In the genomic region with DNA sequence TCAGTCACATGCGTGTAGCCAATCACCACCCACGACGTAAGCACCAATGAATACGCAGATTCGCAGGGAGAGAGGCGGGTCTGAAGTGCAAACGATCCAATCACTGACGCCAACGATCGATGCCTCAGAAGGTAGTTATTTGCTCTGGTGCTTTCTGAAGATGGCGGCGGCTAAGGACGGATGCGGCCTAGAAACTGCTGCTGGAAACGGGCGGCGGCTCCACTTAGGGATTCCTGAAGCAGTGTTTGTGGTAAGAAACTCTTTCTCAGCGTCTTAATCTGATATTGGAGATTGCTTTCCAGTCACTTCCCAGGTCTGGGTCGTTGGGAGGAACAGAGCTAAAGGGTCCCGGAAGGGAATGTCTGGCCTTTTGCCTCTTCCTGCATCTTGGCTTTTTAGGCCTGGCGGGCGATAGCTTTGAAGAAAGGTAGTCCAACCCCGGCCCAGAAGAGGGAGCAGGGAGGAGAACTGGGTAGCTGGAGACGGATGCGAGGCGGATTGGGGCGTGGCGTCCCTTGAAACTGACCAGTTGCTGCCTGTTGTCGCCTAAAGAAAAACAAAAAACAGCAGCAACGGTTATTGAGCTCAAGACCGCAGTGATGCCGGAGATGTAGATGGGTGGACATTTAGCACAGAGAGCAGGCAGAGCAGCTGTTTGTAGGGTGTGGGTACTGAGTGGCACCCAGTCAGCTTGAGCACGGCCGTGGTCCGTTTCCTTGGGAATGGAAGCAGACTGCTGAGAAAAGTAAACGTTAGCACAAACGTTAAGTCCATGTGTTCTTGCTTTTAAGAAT, we compare ENCODE assay signal across 8 mouse cellular contexts. TPM values are rescaled to one million over a fixed set of nuclear protein-coding genes. Genes with fewer than 3 reads are reported as not detected.
DNase-seq lines count a peak whose midpoint lies in the region; ATAC-seq lines count a peak whose summit lies in the region.

A gene (plus strand): TSS at position 121 of the 794 bp plus-strand sequence.

- DNase-seq in CD4-positive, CD25-positive, alpha-beta regulatory T cell, adult 2 months (ENCODE audit: low read depth, low spot score), result peak; percentile 93
- peak; percentile 26 for DNase-seq in fat pad, adult 2 months (ENCODE audit: extremely low read depth, low read depth, low spot score)
- DNase-seq in kidney, postnatal 10 days, result peak; percentile 90
- DNase-seq in natural killer cell, adult 2 months (ENCODE audit: low spot score in 2 of 2), result peak; percentile 81 to 85

- H3K9me3 ChIP-seq in heart, embryonic 13.5 days, result no peaks in the 10 kb centered on the region
- no peaks in the 10 kb centered on the region for H3K9me3 ChIP-seq in liver, embryonic 12.5 days (replicated peaks)
- H3K9me3 ChIP-seq in stomach, embryonic 15.5 days, result no peaks in the 10 kb centered on the region

- WGBS in heart, embryonic 13.5 days, result 11% methylated on average over 37 of the region's 37 CpGs
- 7% methylated on average over 37 of the region's 37 CpGs for WGBS in liver, embryonic 12.5 days (ENCODE audit: insufficient replicate concordance)
- WGBS in stomach, embryonic 15.5 days, result 12% methylated on average over 37 of the region's 37 CpGs

- peak within 1 kb of the TSS; percentile 74 for H3K4me3 ChIP-seq in brown adipose tissue, adult 24 weeks (ENCODE audit: insufficient read depth, low read depth, low read length)
- peak within 1 kb of the TSS; percentile 57 for H3K4me3 ChIP-seq in heart, embryonic 13.5 days
- peak within 1 kb of the TSS; percentile 68 for H3K4me3 ChIP-seq in liver, embryonic 12.5 days
- peak within 1 kb of the TSS; percentile 54 for H3K4me3 ChIP-seq in stomach, embryonic 15.5 days (replicated peaks)

- H3K36me3 ChIP-seq in heart, embryonic 13.5 days, result no peaks in the 10 kb centered on the region
- H3K36me3 ChIP-seq in liver, embryonic 12.5 days, result no peaks in the 10 kb centered on the region; the same call in 1 of the 2 replicates
- H3K36me3 ChIP-seq in stomach, embryonic 15.5 days, result no peaks in the 10 kb centered on the region

- peak within 1 kb of the TSS; percentile 87 for H3K27ac ChIP-seq in brown adipose tissue, adult 24 weeks (replicated peaks; ENCODE audit: low read depth, low read length)
- peak within 1 kb of the TSS; percentile 93 for H3K27ac ChIP-seq in heart, embryonic 13.5 days (replicated peaks)
- peak within 1 kb of the TSS; percentile 92 for H3K27ac ChIP-seq in liver, embryonic 12.5 days
- H3K27ac ChIP-seq in stomach, embryonic 15.5 days, result peak within 1 kb of the TSS; percentile 89

- H3K4me2 ChIP-seq in heart, embryonic 13.5 days, result peak within 1 kb of the TSS; percentile 61
- peak within 1 kb of the TSS; percentile 44 for H3K4me2 ChIP-seq in liver, embryonic 12.5 days
- peak within 1 kb of the TSS; percentile 41 for H3K4me2 ChIP-seq in stomach, embryonic 15.5 days

- H3K9ac ChIP-seq in heart, embryonic 13.5 days, result peak within 1 kb of the TSS; percentile 80
- peak within 1 kb of the TSS; percentile 74 for H3K9ac ChIP-seq in liver, embryonic 12.5 days
- H3K9ac ChIP-seq in stomach, embryonic 15.5 days, result peak within 1 kb of the TSS; percentile 23

- no peaks in the 10 kb centered on the region for H3K27me3 ChIP-seq in heart, embryonic 13.5 days (replicated peaks)
- no peaks in the 10 kb centered on the region for H3K27me3 ChIP-seq in liver, embryonic 12.5 days (replicated peaks)
- H3K27me3 ChIP-seq in stomach, embryonic 15.5 days (replicated peaks), result no peaks in the 10 kb centered on the region

- H3K4me1 ChIP-seq in brown adipose tissue, adult 24 weeks (ENCODE audit: control insufficient read depth, insufficient read depth, insufficient read length, low read length), result no peaks in the 10 kb centered on the region
- H3K4me1 ChIP-seq in heart, embryonic 13.5 days, result no peaks in the 10 kb centered on the region
- H3K4me1 ChIP-seq in liver, embryonic 12.5 days, result peaks cover 3% of the 10 kb centered on the region; the same call in 1 of the 2 replicates
- no peaks in the 10 kb centered on the region for H3K4me1 ChIP-seq in stomach, embryonic 15.5 days

- peak; percentile 87 for ATAC-seq in heart, embryonic 13.5 days (ENCODE audit: extremely low read depth, insufficient number of reproducible peaks, low FRiP score, low TSS enrichment)
- ATAC-seq in liver, embryonic 12.5 days, result peak; percentile 97
- peak; percentile 98 for ATAC-seq in stomach, embryonic 15.5 days (ENCODE audit: insufficient read depth, low FRiP score, low read depth)

RNA-seq across cellular contexts. Expression of the gene that starts here (rescaled TPM):
- polyA plus RNA-seq in brown adipose tissue, adult 24 weeks (2012; ENCODE audit: insufficient read depth, insufficient read length, missing spikeins), result 17.4 and 20.4 TPM in 2 replicates
- polyA plus RNA-seq in heart, embryonic 13.5 days (2015; fragmentation: Nextera tagmentation; extraction: Ambion mirVana), result 157 and 181 TPM in 2 replicates
- 133 and 138 TPM in 2 replicates for polyA plus RNA-seq in liver, embryonic 12.5 days (2016; fragmentation: Nextera tagmentation; extraction: Ambion mirVana)
- polyA plus RNA-seq in stomach, embryonic 15.5 days (2015; fragmentation: Nextera tagmentation; extraction: Ambion mirVana), result 157 and 160 TPM in 2 replicates

Comparison
In these comparisons a context has a peak if more than half of its experiments do, and no peak if none do; other contexts are left out.
1. Peak in every context shown above with its lines: DNase-seq, ATAC-seq, H3K4me3 ChIP-seq and H3K27ac ChIP-seq.
2. DNase-seq: peak in every context shown above with its lines; median percentile 93 in CD4-positive, CD25-positive, alpha-beta regulatory T cell, adult 2 months; 90 in kidney, postnatal 10 days; 83 in natural killer cell, adult 2 months; 26 in fat pad, adult 2 months.
3. H3K9ac ChIP-seq: peak in every context shown above with its lines; median percentile 80 in heart, embryonic 13.5 days; 74 in liver, embryonic 12.5 days; 23 in stomach, embryonic 15.5 days.